Mouse (Mus musculus) testis, adult 2 months (tissue): ENCODE data around the gene Atp2a1.

Experiments used
- CTCF ChIP-seq: fragments of 200-500 bp; IDR thresholded peaks from 2 replicates; pipeline ENCODE4 v1.5.1; 2012; ENCODE audit warnings: low read depth, mild to moderate bottlenecking, inconsistent platforms, low read length, moderate library complexity; ENCODE audit not compliant: control insufficient read depth, insufficient read depth, insufficient replicate concordance
- POLR2A ChIP-seq: fragments of 200-500 bp; IDR thresholded peaks from 2 replicates; pipeline ENCODE4 v1.6.1; 2012; ENCODE audit warnings: low read depth, mild to moderate bottlenecking, inconsistent platforms, low read length, moderate library complexity; ENCODE audit not compliant: control insufficient read depth

GRCm38 (mm10) chr7:126450641-126451040, 12.3 kb downstream of the Atp2a1 start:
- TF ChIP-seq CTCF (no peak), POLR2A (no peak)
